10 mouse cellular contexts compared by ENCODE assay signal in genomic region chr15:27904346-27905005, GRCm38 (mm10).
DNase-seq lines count a peak whose midpoint lies in the region; ATAC-seq and TF ChIP-seq lines count a peak whose summit lies in the region.
"Had no signal": no experiment of that assay in that cellular context is flagged by ENCODE, and none has a peak within 500 bp of the region (broad histone marks: within the 10 kb centered on the region; RNA-seq: fewer than 3 reads in every experiment).

No protein-coding gene starts in this region.

- H3K79me3 ChIP-seq in C2C12 (ENCODE audit: low read depth): peaks cover 4% of the 10 kb centered on the region

- H3K4me1 ChIP-seq in forebrain, embryonic 13.5 days: peaks cover 57% of the 10 kb centered on the region
- peaks cover 49% of the 10 kb centered on the region for H3K4me1 ChIP-seq in forebrain, embryonic 15.5 days
- peaks cover 26% of the 10 kb centered on the region for H3K4me1 ChIP-seq in heart, postnatal 0 days (ENCODE audit: control insufficient read depth, insufficient read depth)
- H3K4me1 ChIP-seq in thymus, adult 2 months (replicated peaks; ENCODE audit: control insufficient read depth, insufficient read depth, low read length): no peaks in the 10 kb centered on the region
- H3K4me1 ChIP-seq: liver, embryonic 15.5 days had no signal

- in situ Hi-C loops in Patski (cut with MboI; ENCODE audit: low pct_unique_long_range_greater_than_20kb): no loop called here

- CTCF ChIA-PET in Patski (lab: Charles Lee): interaction anchor here (0.9 to 2.0 kb wide), 3 partner anchors 9 to 20 kb away, joined by 3 to 6 read pairs (median 3); no protein-coding TSS in a partner anchor

- no peak overlapping the region for H3ac ChIP-seq in C2C12 (ENCODE audit: control insufficient read depth, insufficient read length, low read depth)

- no peak overlapping the region for H3K4me2 ChIP-seq in forebrain, embryonic 13.5 days
- no peak overlapping the region for H3K4me2 ChIP-seq in forebrain, embryonic 15.5 days (replicated peaks)
- H3K4me2 ChIP-seq in heart, postnatal 0 days (ENCODE audit: low read depth, low read length): peak overlapping the region; percentile 37; the same call in 1 of the 2 replicates
- H3K4me2 ChIP-seq: liver, embryonic 15.5 days had no signal

- peaks cover 32% of the 10 kb centered on the region for H3K36me3 ChIP-seq in forebrain, embryonic 13.5 days (ENCODE audit: poor library complexity, severe bottlenecking)
- peaks cover 18% of the 10 kb centered on the region for H3K36me3 ChIP-seq in forebrain, embryonic 15.5 days
- H3K36me3 ChIP-seq in heart, postnatal 0 days (replicated peaks; ENCODE audit: control insufficient read depth, insufficient read depth, low read length): peaks cover 37% of the 10 kb centered on the region
- H3K36me3 ChIP-seq in C2C12 (ENCODE audit: control insufficient read depth, insufficient read depth): peaks cover 62% of the 10 kb centered on the region
- no peaks in the 10 kb centered on the region for H3K36me3 ChIP-seq in thymus, adult 2 months (ENCODE audit: control insufficient read depth, insufficient read depth, low read length)
- H3K36me3 ChIP-seq: liver, embryonic 15.5 days had no signal

- ATAC-seq in forebrain, embryonic 13.5 days: no peak
- ATAC-seq in forebrain, embryonic 15.5 days (replicated peaks): no peak
- 0 out of 2 replicates have a peak, but pooled peaks have one; percentile 11 for ATAC-seq in heart, postnatal 0 days (ENCODE audit: insufficient read depth, low read depth)
- peak; percentile 44 for ATAC-seq in Patski

- TF ChIP-seq POLR2A in thymus, adult 2 months (IDR thresholded peaks at IDR 0.05; ENCODE audit: control insufficient read depth, extremely low read depth, insufficient read depth, low read length, poor library complexity): no peak

- H3K79me2 ChIP-seq in C2C12 (ENCODE audit: control insufficient read depth, insufficient read depth): peaks cover 67% of the 10 kb centered on the region

- no peak overlapping the region for H3K9ac ChIP-seq in forebrain, embryonic 13.5 days
- no peak overlapping the region for H3K9ac ChIP-seq in forebrain, embryonic 15.5 days (replicated peaks)
- H3K9ac ChIP-seq in heart, postnatal 0 days (replicated peaks; ENCODE audit: low read depth, low read length): no peak overlapping the region
- H3K9ac ChIP-seq: liver, embryonic 15.5 days had no signal

- TF ChIP-seq CTCF in heart, postnatal 0 days (IDR thresholded peaks at IDR 0.05; ENCODE audit: low read depth): no peak
- TF ChIP-seq CTCF in C2C12 (IDR thresholded peaks at IDR 0.05; ENCODE audit: control insufficient read depth, insufficient read depth, insufficient read length): no peak
- TF ChIP-seq CTCF in Patski (IDR thresholded peaks at IDR 0.05): no peak
- TF ChIP-seq CTCF in thymus, adult 2 months (IDR thresholded peaks at IDR 0.05; ENCODE audit: borderline replicate concordance, control insufficient read depth, extremely low read depth, insufficient read depth, low read length, poor library complexity): no peak

- H3K27me3 ChIP-seq in forebrain, embryonic 13.5 days: no peaks in the 10 kb centered on the region
- no peaks in the 10 kb centered on the region for H3K27me3 ChIP-seq in forebrain, embryonic 15.5 days
- H3K27me3 ChIP-seq in heart, postnatal 0 days (ENCODE audit: control insufficient read depth, insufficient read depth, low read length): no peaks in the 10 kb centered on the region
- H3K27me3 ChIP-seq in C2C12 (ENCODE audit: control insufficient read depth, insufficient read depth, insufficient read length): no peaks in the 10 kb centered on the region
- H3K27me3 ChIP-seq in Patski: no peaks in the 10 kb centered on the region
- no peaks in the 10 kb centered on the region for H3K27me3 ChIP-seq in thymus, adult 2 months (ENCODE audit: control insufficient read depth, insufficient read depth, low read length)
- H3K27me3 ChIP-seq: liver, embryonic 15.5 days had no signal

- no peaks in the 10 kb centered on the region for H3K9me3 ChIP-seq in forebrain, embryonic 13.5 days (replicated peaks)
- H3K9me3 ChIP-seq in forebrain, embryonic 15.5 days: no peaks in the 10 kb centered on the region
- H3K9me3 ChIP-seq in heart, postnatal 0 days (replicated peaks; ENCODE audit: control insufficient read depth, low read length): no peaks in the 10 kb centered on the region
- H3K9me3 ChIP-seq: liver, embryonic 15.5 days had no signal

- no peak for DNase-seq in heart, postnatal 0 days (ENCODE audit: low spot score)
- DNase-seq in heart, adult 18-20 months: no peak
- DNase-seq in Patski (ENCODE audit: low read depth, low spot score): peak; percentile 80
- DNase-seq in adrenal gland, postnatal 14 days: no peak
- no peak for DNase-seq in thymus, adult 2 months
- DNase-seq: kidney, adult 11 months had no signal

- no peak for TF ChIP-seq EP300 in heart, postnatal 0 days (IDR thresholded peaks at IDR 0.05; ENCODE audit: low read depth)

- WGBS in forebrain, embryonic 13.5 days: 41% methylated on average over 16 of the region's 16 CpGs
- 40% methylated on average over 16 of the region's 16 CpGs for WGBS in forebrain, embryonic 15.5 days
- 52% methylated on average over 16 of the region's 16 CpGs for WGBS in heart, postnatal 0 days
- WGBS in thymus, adult 2 months: 86% methylated on average over 16 of the region's 16 CpGs

- POLR2A ChIA-PET in Patski (lab: Charles Lee): interaction anchor here (0.9 to 1.4 kb wide), 2 partner anchors 118 to 121 kb away, joined by 3 read pairs; partner anchors contain the start of gene Trio

- H3K27ac ChIP-seq in forebrain, embryonic 13.5 days: peak overlapping the region; percentile 40; the same call in 1 of the 2 replicates
- no peak overlapping the region; the same call in 1 of the 2 replicates for H3K27ac ChIP-seq in forebrain, embryonic 15.5 days (replicated peaks)
- H3K27ac ChIP-seq in heart, postnatal 0 days (ENCODE audit: low read depth): no peak overlapping the region; the same call in 1 of the 2 replicates
- H3K27ac ChIP-seq in thymus, adult 2 months (ENCODE audit: control insufficient read depth, insufficient read depth, low read length): no peak overlapping the region
- H3K27ac ChIP-seq: liver, embryonic 15.5 days had no signal

- H3K4me3 ChIP-seq in forebrain, embryonic 13.5 days: no peak overlapping the region
- no peak overlapping the region for H3K4me3 ChIP-seq in forebrain, embryonic 15.5 days
- no peak overlapping the region for H3K4me3 ChIP-seq in heart, postnatal 0 days (ENCODE audit: low read depth, low read length)
- H3K4me3 ChIP-seq in C2C12 (ENCODE audit: insufficient read depth, poor library complexity, severe bottlenecking): no peak overlapping the region
- H3K4me3 ChIP-seq in thymus, adult 2 months (ENCODE audit: control insufficient read depth, insufficient read depth, low read length): no peak overlapping the region
- H3K4me3 ChIP-seq: liver, embryonic 15.5 days had no signal

TF ChIP-seq in C2C12, 6 proteins besides CTCF, POLR2A, EP300 and RAD21:
- no peak for TF ChIP-seq MAX (IDR thresholded peaks at IDR 0.05)
- peak; percentile 19 for TF ChIP-seq CEBPB (IDR thresholded peaks at IDR 0.05; ENCODE audit: low read depth)
- TF ChIP-seq FOSL1 (IDR thresholded peaks at IDR 0.05; ENCODE audit: insufficient read depth, low read length, poor library complexity, severe bottlenecking): no peak
- no peak for TF ChIP-seq MYOG (IDR thresholded peaks at IDR 0.05; ENCODE audit: control insufficient read depth, extremely low read depth, insufficient read length)
- TF ChIP-seq MYOD1 (IDR thresholded peaks at IDR 0.05; ENCODE audit: control insufficient read depth, insufficient read length, low read depth): peak; percentile 15

Comparison
In these comparisons a context has a peak if more than half of its experiments do, and no peak if none do; other contexts are left out.
1. ATAC-seq: peak in heart, postnatal 0 days (single experiment) and Patski (single experiment); none in forebrain, embryonic 13.5 days (single experiment) and forebrain, embryonic 15.5 days (single experiment).